Mouse (Mus musculus): Measurements from ENCODE around the gene Vav3.

Vav3 gene

DNA sequence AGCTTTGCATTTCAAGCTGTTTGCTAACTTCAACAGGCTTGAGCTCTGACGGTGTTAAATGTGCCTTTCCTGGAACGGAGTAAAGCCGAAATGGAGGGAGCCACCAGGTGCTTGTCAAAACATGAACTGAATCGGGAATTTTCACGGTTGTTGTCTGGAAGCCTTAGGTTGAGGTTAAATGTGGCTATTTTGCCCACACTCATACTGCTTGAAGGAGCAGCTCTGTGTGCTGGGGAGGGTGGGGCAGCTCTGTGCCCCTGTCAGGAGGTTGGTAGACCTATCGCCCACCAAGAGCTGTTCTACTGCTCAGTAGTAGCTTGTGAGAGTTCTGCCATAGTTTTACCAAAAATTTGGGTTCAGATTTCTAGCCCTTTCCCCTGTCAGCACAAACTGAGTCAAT is 233.7 kb downstream of the Vav3 start:
- no peak for DNase-seq (ENCODE audit: low spot score in 2 of 2)

DNA sequence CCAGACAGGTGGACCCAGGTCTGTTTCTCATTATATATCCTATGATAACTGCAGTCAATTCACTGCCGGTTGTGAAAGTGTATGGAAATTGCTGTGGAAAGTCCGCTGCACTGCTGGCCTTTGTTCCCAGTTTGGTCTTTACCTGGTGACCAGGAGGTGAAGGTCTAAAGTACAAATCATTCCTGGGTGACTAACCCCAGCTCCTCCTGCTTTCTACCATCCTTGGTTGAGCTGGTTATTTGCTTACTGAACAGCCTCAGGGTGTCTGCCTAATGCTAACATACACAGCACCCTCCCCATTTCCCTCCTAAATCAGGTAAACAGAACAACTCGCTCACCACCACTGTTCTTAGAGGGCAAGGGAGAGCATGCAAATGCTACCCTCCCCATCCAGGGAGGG is 237.9 kb downstream of the Vav3 start:
- DNase-seq (ENCODE audit: low spot score in 2 of 2): no peak

- peak; percentile 51 to 56 for DNase-seq (ENCODE audit: low spot score in 2 of 2)
Measured at GRCm38 (mm10) chr3:109578983-109579382, 238.5 kb downstream of the Vav3 start.

GRCm38 (mm10) chr3:109585946-109586345 is 245.5 kb downstream of the Vav3 start:
- DNase-seq (ENCODE audit: low spot score in 2 of 2): no peak

- no peak for DNase-seq (ENCODE audit: low spot score in 2 of 2)
Measured at GRCm38 (mm10) chr3:109592970-109593369, 252.5 kb downstream of the Vav3 start.

DNA sequence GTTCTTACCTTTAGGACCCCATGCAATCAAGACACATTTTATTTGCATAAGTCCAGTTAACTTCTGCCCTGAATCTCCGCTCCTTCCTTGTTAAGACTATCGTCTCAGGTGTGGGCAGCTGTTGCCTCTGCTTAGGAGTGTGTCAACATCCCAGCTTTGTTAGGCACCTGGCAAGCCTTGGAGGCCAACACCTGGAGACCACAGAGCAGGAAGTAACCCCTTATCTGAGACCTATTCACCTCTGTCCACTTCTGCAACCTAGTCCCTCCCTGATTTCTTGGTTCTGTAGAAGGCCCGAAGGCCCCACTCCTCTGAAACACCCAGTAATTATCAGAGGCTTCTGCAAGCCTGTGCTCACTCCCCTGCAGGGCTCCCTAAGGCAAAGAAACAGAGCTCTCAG is 255.6 kb downstream of the Vav3 start:
- DNase-seq (ENCODE audit: low spot score in 2 of 2): peak in 1 of 2 experiments; percentile 2

DNA sequence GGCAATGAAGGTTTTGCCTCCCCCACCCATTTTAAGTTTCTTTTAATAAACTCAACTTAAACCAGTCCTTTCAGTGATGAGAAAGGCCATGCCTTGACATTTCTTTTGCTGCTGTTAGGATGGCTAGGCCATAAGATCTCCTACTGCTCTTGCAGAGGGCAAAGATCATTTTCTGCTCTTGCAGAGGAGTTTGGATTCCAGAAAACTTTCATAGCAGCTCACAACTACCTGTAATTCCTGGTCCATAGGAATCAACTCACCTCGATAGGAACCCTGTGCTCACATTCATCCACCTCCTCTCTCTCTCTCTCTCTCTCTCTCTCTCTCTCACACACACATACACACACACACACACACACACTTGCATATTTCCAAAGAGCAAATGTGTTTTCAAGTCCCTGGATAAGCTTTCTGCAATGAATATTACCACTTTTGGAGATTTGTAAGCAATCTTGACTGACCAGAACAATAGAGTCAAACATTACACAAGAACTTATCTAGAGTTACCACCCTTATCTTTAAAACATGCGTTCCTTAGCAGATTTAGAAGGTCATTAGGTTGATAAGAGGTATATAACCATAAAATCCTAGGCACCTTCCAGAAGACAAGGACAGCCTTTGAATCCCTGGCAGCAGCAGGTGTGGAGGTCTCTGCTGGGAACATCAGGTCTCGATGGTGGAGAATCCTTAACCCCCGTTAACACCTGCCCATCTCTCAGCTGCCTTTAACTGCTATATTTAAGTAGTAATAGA is 260.4 kb downstream of the Vav3 start:
- DNase-seq (ENCODE audit: low spot score in 2 of 2): no peak

DNA sequence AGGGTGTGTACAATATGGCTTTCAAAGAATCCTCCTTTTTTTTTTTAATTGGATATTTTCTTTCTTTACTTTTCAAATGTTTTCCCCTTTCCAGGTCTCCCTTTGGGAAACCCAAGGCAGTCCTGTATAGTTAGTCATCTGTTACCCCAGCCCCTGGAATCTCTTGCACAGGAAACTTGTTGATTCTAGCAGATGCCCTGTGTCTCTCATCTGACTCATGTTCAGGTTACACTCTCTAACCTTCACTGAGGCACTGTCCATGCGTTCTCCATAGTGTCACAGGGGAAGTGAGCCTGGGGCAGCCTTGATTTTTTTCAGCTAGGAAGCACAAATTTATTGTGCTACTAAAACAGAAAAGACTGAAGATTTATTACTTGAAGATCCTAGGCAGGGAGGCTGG is 262.3 kb downstream of the Vav3 start:
- DNase-seq (ENCODE audit: low spot score in 2 of 2): no peak

DNA sequence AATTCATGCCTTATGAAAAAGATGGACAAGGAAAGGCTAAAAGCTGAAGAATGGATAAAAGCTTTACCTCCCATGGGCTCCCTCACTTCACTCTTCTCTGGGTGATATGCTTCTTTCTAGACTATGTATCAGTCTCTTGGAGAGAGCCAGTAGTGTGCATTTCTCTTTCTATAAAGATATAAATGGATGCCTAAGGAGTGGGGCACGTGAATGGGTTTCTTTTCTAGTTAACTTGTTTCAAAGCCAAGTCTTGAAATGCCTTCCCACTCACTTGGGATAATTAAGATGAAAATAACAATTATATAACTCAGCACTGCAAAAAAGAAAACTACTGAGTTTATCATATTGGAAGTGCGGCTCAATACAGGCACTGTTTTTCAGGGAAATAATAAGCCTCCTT is 265.7 kb downstream of the Vav3 start:
- no peak for DNase-seq (ENCODE audit: low spot score in 2 of 2)

DNA sequence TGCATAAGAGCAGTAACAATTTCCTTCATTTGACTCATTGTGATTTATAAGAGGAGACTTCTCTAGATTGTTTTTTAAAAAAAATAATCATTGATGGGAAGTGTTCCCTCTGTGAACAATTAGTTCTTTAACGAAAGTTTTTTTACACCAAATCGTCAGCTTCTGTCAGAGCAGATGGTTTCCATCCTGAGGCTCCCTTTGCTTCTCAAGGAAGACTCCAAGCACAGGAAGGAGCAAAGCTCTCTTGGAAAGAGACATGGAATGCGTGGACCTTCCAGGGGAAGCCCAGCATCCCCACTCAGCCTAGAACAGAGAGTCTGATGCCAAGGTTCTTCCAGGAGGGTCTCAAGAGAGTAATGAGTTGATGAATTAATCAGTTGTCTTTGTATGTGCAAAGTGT is 281.3 kb downstream of the Vav3 start:
- DNase-seq (ENCODE audit: low spot score in 2 of 2): no peak

GRCm38 (mm10) chr3:109622361-109622760 is 281.9 kb downstream of the Vav3 start:
- DNase-seq (ENCODE audit: low spot score in 2 of 2): peak in 1 of 2 experiments; percentile 14

- DNase-seq (ENCODE audit: low spot score in 2 of 2): no peak
Measured at GRCm38 (mm10) chr3:109622816-109623215, 282.4 kb downstream of the Vav3 start.

DNA sequence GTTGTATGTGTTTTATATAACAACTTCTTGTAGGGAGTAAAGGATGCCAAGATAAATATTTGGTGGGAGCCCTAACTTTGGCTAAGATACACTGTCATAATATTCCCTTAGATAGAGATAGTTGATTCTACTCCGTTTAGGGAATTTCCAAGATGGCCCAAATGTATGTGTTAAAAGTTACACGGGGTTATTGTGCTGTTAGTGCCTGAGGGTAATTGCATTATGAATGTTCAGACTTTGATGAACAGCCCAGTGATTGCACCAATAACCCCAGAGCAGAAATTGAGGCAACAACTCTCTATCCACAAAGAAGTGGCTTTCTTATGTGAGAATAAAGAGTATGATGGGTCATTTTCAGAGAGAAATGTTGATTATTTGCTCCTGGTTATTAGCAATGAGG is 283.3 kb downstream of the Vav3 start:
- DNase-seq (ENCODE audit: low spot score in 2 of 2): no peak

- DNase-seq (ENCODE audit: low spot score in 2 of 2): no peak
Measured at GRCm38 (mm10) chr3:109636045-109636444, 295.6 kb downstream of the Vav3 start.

GRCm38 (mm10) chr3:109639386-109639785 is 298.9 kb downstream of the Vav3 start:
- no peak for DNase-seq (ENCODE audit: low spot score in 2 of 2)

DNA sequence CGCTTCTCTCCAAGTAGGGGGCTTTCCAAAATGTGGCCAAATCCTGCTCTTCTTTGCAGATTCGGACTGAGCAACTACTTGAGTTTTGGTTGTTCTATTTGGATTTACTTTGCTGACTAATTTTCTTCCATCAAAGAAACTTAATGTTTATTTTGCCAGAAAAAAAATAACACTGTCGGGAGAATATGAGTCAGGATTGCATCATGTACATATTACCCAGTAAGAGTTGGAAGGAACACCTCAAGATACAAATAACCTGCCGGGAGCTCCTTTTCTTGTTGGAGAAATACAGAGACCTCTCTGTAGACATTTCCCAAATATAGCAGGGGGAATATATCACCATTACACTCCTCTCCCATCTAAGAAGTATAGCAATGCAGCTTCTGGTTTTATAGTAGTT is 300.3 kb downstream of the Vav3 start:
- DNase-seq (ENCODE audit: low spot score in 2 of 2): no peak

DNA sequence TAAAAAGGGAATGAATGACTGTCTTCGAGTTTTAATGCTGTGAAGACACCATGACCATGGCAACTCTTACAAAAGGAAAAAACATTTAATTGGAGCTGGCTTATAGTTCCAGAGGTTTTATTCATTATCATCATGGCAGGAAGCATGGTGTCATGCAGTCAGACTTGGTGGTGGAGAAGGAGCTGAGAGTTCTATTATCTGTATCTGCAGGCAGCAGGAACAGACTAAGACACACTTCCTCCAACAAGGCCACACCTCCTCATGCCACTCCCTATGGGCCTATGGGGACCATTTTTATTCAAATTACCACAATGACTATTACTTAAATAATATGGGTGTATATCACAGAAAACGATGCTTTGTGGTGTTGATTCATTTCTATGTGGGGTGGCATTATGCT is 307.8 kb downstream of the Vav3 start:
- DNase-seq (ENCODE audit: low spot score in 2 of 2): no peak

GRCm38 (mm10) chr3:109651479-109651878 is 311.0 kb downstream of the Vav3 start:
- DNase-seq (ENCODE audit: low spot score in 2 of 2): no peak

- DNase-seq (ENCODE audit: low spot score in 2 of 2): no peak
Measured at GRCm38 (mm10) chr3:109652860-109653631, 312.6 kb downstream of the Vav3 start.

DNA sequence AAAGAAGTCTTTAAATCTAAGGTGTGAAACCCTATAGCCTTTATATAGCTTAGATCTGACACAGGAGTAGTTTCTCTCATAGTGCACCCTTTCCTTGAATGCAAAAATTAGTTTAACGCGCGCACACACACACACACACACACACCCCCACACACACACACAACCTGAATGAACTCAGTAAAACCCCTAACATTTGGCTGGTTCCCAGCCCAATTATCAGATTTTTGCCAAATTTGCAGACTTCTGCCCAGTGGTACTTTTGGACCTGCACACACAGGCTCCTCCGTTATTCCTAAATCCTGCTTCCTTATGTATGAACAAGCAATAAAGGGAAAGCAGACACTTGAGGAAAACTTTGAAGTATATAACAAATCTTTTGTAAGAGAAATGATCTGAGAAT is 313.9 kb downstream of the Vav3 start:
- DNase-seq (ENCODE audit: low spot score in 2 of 2): no peak

DNA sequence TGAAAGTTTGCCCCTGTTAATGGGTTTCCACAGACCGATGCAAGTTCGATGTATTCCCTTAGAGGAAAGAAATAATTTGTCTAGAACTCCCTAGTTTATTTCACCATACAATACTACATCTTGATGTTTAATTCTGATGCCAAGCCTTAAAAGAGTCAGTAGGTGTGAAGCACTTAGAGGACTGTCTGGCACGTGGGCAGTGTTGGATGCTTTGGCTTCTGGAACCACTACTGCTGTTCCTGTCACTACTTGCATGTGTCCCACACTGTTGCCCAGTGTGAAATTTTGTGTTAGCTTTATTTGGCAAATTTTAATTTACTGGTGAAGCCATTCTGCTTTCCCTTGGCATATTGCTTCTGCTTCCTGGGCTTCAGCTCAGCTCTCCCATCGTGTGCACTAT is 331.3 kb downstream of the Vav3 start:
- DNase-seq (ENCODE audit: low spot score in 2 of 2): no peak

DNA sequence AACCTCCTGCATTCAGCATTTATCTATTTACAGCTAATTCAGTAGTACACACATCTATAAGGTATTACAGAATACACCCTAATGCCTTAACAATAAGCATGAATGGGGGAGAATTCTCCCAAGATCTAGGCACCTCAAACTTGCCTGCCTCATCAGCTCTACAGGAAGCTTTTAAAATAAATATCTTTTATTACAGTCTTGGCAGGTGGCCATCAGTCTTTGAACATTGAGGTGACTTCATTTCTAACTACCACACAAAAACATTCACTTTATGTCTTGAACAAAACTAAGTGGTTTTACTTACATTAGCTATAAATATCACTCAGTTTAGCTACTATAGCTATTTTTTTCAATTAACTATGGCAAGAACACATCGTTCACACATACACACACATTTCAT is 332.5 kb downstream of the Vav3 start:
- no peak for DNase-seq (ENCODE audit: low spot score in 2 of 2)

DNA sequence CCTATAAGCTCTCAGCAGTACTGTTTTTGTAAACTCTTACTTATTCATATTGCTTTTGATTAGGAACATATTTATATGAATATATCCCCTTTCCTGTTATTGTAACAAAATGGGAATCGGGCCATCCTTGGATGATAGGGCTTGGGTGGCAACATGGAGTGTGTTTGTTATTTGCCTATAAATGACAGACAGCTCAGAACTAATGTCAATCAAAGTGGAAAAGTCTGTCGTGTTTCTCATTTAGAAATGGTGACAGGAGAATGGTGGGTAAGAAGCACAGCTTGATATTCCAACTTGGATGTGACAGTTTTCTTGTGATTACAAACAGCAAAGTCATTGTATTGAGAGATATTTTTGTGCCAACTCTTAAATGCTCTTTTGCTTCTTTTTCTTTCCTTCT is 339.8 kb downstream of the Vav3 start:
- no peak for DNase-seq (ENCODE audit: low spot score in 2 of 2)

Measured in urinary bladder, postnatal 36 days (tissue).